Mouse (Mus musculus) stomach, postnatal 0 days (tissue): Measurements from ENCODE around the gene Trmt1. TPM values are rescaled to one million over a fixed set of nuclear protein-coding genes. Genes with fewer than 3 reads are reported as not detected.

Experiments used
- ATAC-seq: fragments of 200-750 bp; cut with Nextera tagmentation; 2 replicates; pipeline ENCODE4 v1.8.0; 2017; ENCODE audit not compliant: low FRiP score, low TSS enrichment
- DNase-seq: peaks from one replicate; pipeline ENCODE4 v3.0.0-alpha.2; 2016; ENCODE audit warnings: low spot score
- H3K27ac ChIP-seq: fragments of 300-500 bp; sonication (generic); replicated peaks from 2 replicates; pipeline ENCODE4 v1.5.1; 2014; ENCODE audit warnings: mild to moderate bottlenecking, control low read depth
- H3K27me3 ChIP-seq: fragments of 300-500 bp; sonication (generic); 2 replicates; pipeline ENCODE4 v1.6.1; 2014; ENCODE audit warnings: low read length; ENCODE audit not compliant: control insufficient read depth, insufficient read depth
- H3K36me3 ChIP-seq: fragments of 300-500 bp; sonication (generic); 2 replicates; pipeline ENCODE4 v1.6.1; 2014; ENCODE audit warnings: low read length, mixed read lengths; ENCODE audit not compliant: control insufficient read depth, insufficient read depth
- H3K4me1 ChIP-seq: fragments of 300-500 bp; sonication (generic); replicated peaks from 2 replicates; pipeline ENCODE4 v1.6.1; 2014; ENCODE audit warnings: antibody characterized with exemption; ENCODE audit not compliant: control insufficient read depth, insufficient read depth
- H3K4me2 ChIP-seq: fragments of 300-500 bp; sonication (generic); replicated peaks from 2 replicates; pipeline ENCODE4 v1.6.1; 2014; ENCODE audit warnings: low read depth, mild to moderate bottlenecking, control low read depth, moderate library complexity
- H3K4me3 ChIP-seq: fragments of 300-500 bp; sonication (generic); 2 replicates; pipeline ENCODE4 v1.5.1; 2014; ENCODE audit warnings: low read depth, low read length, control low read depth
- H3K9ac ChIP-seq: fragments of 300-500 bp; sonication (generic); 2 replicates; pipeline ENCODE4 v1.6.1; 2014; ENCODE audit warnings: mild to moderate bottlenecking, low read length, control low read depth, mixed read lengths
- H3K9me3 ChIP-seq: fragments of 300-500 bp; sonication (generic); 2 replicates; pipeline ENCODE4 v1.6.1; 2016; ENCODE audit warnings: low read length; ENCODE audit not compliant: control insufficient read depth
- CTCF ChIP-seq: IDR thresholded peaks from 2 replicates; pipeline ENCODE4 v1.5.1; 2016; ENCODE audit warnings: antibody characterized with exemption, low read depth, mild to moderate bottlenecking, moderate library complexity
- EP300 ChIP-seq: optimal IDR thresholded peaks from 2 replicates; pipeline ENCODE3; 2016; ENCODE audit warnings: antibody characterized with exemption
- WGBS: fragments of 180-500 bp; shearing (Covaris S2); extraction: QIAGEN DNeasy Blood & Tissue Kit; methylation state at CpG from one replicate; pipeline ENCODE4 v1.1.7; 2014; 5-methylcytosine and 5-hydroxymethylcytosine counted together
- polyA plus RNA-seq: library from polyadenylated mRNA; unstranded; fragments of >200 nt; fragmentation: Nextera tagmentation; extraction: Ambion mirVana; gene quantifications from 2 replicates; pipeline ENCODE4 v1.2.1, GENCODE M21; 2015

Trmt1 gene
- polyA plus RNA-seq, 1 experiment from 2014 or later: 45.1 TPM

DNA sequence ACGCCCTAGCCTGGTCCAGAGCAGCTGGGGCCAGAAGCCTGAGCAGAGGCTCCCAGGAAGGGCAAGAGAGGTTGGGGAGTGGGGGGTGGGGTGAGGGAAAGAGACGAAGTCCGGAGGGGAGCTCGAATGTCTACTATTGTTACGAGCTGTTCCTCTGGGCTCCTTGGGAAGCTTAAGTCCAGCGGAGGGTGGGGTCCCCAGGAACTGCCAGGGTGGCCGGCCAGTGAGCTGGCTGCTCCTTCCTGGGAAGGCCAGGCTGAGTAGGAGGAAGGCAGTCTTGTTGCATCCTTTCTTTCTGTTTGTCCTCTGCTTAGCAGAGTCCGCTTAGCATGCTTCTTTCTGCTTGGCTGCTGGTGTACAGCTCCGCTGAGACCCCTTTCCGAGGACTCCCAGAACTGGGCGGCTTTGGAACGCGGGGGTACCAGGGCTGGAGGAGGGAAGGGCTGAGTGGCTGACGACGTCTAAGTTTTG lies 22.0 kb downstream of the Trmt1 start:
- Histone ChIP-seq H3K36me3 (peaks cover 5% of the 10 kb centered on the region; the same call in 1 of the 2 replicates), H3K4me2 (peak overlapping the region; percentile 50), H3K27me3 (no peaks in the 10 kb centered on the region), H3K4me3 (no peak overlapping the region), H3K4me1 (peaks cover 5% of the 10 kb centered on the region; the same call in 1 of the 2 replicates), H3K9me3 (no peaks in the 10 kb centered on the region), H3K9ac (no peak overlapping the region; the same call in 1 of the 2 replicates), H3K27ac (peak overlapping the region; percentile 89)
- ATAC-seq (no peak; the same call in 1 of the 2 replicates), DNase-seq (no peak)
- WGBS: 42% methylated on average over 14 of the region's 15 CpGs
- TF ChIP-seq CTCF (no peak), EP300 (no peak)

DNA sequence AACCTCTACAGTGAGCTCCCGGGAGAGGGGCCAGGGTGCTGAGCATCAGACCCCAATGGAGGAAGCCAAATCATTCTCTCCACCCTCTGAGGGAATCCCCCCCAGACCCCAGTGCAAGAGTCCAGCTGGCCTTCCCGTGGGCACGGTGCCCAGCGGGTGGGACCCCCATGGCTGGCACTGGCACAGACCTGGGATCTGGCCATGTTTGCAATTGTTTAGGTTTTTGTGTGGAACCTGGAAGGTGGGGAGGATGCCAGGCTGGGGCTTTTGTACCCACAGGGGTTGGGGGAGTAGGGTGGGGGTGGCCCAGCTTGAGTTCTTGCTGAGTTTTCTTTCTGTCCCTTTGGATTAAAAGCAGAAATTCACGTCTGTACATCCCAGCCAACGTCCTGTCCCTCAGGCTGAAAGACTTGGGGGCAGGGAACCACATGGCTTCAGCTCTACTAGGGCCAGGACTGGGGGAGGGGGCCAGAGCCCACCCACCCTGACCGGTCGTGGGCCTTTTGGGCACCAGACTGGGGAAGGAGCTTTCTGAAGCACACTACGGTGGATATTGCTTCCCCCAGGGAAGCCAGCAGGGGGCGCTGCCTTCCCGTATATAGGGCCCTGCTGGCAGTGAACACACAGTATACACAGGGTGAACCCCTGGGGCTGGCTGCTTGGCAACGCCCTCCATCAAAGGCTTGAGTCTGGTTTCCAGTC lies 22.8 kb downstream of the Trmt1 start:
- DNase-seq (peak; percentile 89), ATAC-seq (peak; percentile 49)
- Histone ChIP-seq H3K36me3 (peaks cover 3% of the 10 kb centered on the region; the same call in 1 of the 2 replicates), H3K4me3 (no peak overlapping the region), H3K27me3 (no peaks in the 10 kb centered on the region), H3K9me3 (no peaks in the 10 kb centered on the region), H3K9ac (no peak overlapping the region), H3K4me2 (no peak overlapping the region), H3K4me1 (peaks cover 12% of the 10 kb centered on the region), H3K27ac (no peak overlapping the region)
- TF ChIP-seq CTCF (peak; percentile 99), EP300 (no peak)
- 21% methylated on average over 12 of the region's 12 CpGs for WGBS

DNA sequence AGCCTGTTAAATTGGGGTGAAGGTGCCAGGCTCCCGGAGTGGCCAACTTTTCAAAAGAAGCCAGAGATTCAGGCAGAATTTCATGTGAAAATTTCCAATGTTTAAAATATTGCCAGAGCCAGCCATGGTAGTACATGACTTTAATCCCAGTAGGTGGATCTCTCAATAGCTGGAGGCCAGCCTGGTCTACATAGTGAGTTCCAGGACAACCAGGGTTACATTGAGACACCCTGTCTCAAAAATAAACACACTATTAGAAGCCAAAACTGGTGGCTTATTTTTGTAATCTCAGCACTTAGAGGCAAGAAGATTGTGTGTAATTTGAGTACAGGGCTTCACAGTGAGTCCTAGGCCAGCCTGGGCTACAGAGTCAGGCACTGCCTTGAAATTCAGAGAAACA lies 23.8 kb downstream of the Trmt1 start:
- peaks cover 3% of the 10 kb centered on the region; the same call in 1 of the 2 replicates for H3K36me3 ChIP-seq
- no peaks in the 10 kb centered on the region for H3K27me3 ChIP-seq
- no peak overlapping the region for H3K27ac ChIP-seq
- H3K4me3 ChIP-seq: no peak overlapping the region
- no peak for DNase-seq
- peaks cover 11% of the 10 kb centered on the region for H3K4me1 ChIP-seq
- no peak for TF ChIP-seq EP300
- no peak for TF ChIP-seq CTCF
- no peaks in the 10 kb centered on the region for H3K9me3 ChIP-seq
- H3K4me2 ChIP-seq: no peak overlapping the region
- WGBS: 86% methylated on average over 1 of the region's 1 CpGs
- no peak for ATAC-seq
- H3K9ac ChIP-seq: no peak overlapping the region

DNA sequence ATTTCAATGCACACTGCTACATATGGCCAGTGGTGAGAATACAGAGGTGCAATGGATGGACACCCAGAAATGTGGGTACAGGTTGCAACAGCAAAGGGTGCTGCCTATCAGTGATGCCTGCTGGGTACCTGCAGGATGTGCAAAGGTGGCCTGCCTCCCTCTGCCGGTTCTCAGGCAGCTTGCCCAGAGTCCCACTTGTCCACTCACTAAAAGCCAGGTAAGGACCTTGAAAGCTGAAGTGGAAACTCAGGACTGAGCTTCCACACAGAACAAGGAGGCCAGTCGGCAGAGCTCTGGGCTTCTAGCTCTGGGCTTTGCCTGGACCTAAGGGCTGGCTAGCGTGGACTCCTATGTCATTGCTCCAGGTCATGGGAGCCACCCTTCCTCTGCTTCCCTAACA lies 25.2 kb downstream of the Trmt1 start:
- Histone ChIP-seq H3K9me3 (no peaks in the 10 kb centered on the region), H3K27me3 (no peaks in the 10 kb centered on the region), H3K9ac (0 out of 2 replicates have a peak overlapping the region, but pooled peaks have one; percentile 18), H3K36me3 (peaks cover 8% of the 10 kb centered on the region), H3K27ac (peak overlapping the region; percentile 87), H3K4me1 (peaks cover 11% of the 10 kb centered on the region), H3K4me3 (no peak overlapping the region), H3K4me2 (no peak overlapping the region)
- TF ChIP-seq EP300 (no peak), CTCF (no peak)
- ATAC-seq (no peak), DNase-seq (no peak)
- 58% methylated on average over 3 of the region's 3 CpGs for WGBS

DNA sequence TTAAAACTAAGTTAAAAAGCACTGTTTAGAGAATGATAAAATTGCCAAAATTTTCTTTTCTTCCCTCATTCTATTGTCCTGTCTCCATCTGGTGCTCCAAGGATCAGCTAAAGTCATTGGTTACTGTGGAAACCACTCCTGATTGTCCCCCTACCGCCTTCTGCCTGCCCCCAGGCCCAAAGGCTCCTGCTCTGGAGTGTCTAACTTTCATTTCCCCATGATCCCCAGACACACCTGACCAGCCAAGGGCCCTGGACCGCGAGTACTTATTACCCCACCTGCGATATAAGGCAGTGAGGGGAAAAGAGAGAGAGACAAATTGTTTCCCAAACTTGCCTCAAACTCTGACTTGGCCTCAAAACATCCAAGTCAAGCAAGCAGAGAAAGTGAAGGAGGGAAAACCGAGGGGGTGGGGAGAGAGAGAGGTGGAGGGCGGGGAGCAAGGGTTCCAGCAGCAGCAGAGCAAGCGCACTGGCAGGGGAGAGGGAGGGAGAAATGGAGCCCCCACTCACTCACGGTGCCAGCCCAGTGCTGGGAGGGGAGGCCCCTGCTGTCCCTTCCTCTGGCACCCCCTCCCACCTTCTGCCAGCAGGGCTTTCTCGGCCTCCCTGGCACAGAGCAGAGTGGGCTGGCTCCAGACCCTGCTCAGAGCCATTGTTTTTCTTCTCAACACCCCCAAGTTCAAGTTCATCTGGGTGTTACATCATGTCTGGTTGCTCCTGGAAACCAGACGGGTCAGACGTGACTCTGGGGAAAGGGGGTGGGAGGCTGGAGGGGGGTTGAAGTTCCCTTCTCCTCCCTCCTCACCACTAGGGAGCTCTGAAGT lies 26.0 kb downstream of the Trmt1 start:
- Histone ChIP-seq H3K27ac (peak overlapping the region; percentile 87), H3K9ac (peak overlapping the region; percentile 18; the same call in 1 of the 2 replicates), H3K4me2 (no peak overlapping the region), H3K9me3 (no peaks in the 10 kb centered on the region), H3K27me3 (no peaks in the 10 kb centered on the region), H3K4me1 (peaks cover 11% of the 10 kb centered on the region), H3K4me3 (no peak overlapping the region), H3K36me3 (peaks cover 11% of the 10 kb centered on the region)
- ATAC-seq: peak; percentile 48
- peak; percentile 63 for DNase-seq
- WGBS: 13% methylated on average over 9 of the region's 11 CpGs
- TF ChIP-seq CTCF: peak; percentile 55; the same call in 1 of the 2 replicates
- TF ChIP-seq EP300: no peak

DNA sequence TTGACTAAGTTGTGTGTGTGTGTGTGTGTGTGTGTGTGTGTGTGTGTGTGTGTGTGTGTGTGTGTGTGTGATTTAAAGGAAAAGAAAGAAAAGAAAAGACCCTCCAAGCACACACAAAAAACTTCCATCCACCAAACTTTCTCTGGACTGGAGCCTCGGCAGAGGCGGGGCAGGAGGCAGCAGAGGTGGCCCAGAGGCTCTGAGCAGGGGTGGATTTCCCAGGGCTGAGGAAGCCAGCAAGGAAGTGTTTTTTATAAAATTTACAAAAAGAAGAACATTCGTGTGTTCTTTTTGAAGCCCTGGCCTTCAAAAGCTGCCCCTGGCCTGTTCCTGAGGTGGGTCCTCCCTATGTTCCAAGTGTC lies 26.6 kb downstream of the Trmt1 start:
- Histone ChIP-seq H3K4me1 (peaks cover 11% of the 10 kb centered on the region), H3K4me3 (no peak overlapping the region), H3K27ac (peak overlapping the region; percentile 82), H3K4me2 (no peak overlapping the region), H3K9me3 (no peaks in the 10 kb centered on the region), H3K9ac (no peak overlapping the region), H3K27me3 (no peaks in the 10 kb centered on the region), H3K36me3 (peaks cover 13% of the 10 kb centered on the region)
- DNase-seq (no peak), ATAC-seq (no peak; the same call in 1 of the 2 replicates)
- TF ChIP-seq CTCF (no peak; the same call in 1 of the 2 replicates), EP300 (no peak)
- WGBS: 21% methylated on average over 3 of the region's 3 CpGs
